Mouse (Mus musculus) midbrain, embryonic 16.5 days (tissue): ENCODE measurements at regions not wholly inside any gene's neighbourhood (a gene's known extent, or its start where the extent isn't known, plus 50 kb on each side); places are given as distances from the start of the nearest gene placed in this dataset.

Experiments
- ATAC-seq: fragments of 200-750 bp; cut with Nextera tagmentation; 2 replicates; pipeline ENCODE4 v1.8.0; 2017; ENCODE audit warnings: moderate TSS enrichment
- H3K27ac ChIP-seq: fragments of 300-500 bp; sonication (generic); 2 replicates; pipeline ENCODE4 v1.5.1; 2014; ENCODE audit warnings: mild to moderate bottlenecking, low read length, mixed read lengths
- H3K27me3 ChIP-seq: fragments of 300-500 bp; sonication (generic); 2 replicates; pipeline ENCODE4 v1.6.1; 2014; ENCODE audit warnings: low read depth, low read length, mixed read lengths; ENCODE audit not compliant: control insufficient read depth, insufficient read depth
- H3K36me3 ChIP-seq: fragments of 300-500 bp; sonication (generic); 2 replicates; pipeline ENCODE4 v1.6.1; 2014; ENCODE audit warnings: mild to moderate bottlenecking, low read length, moderate library complexity, mixed read lengths; ENCODE audit not compliant: control insufficient read depth, insufficient read depth
- H3K4me1 ChIP-seq: fragments of 300-500 bp; sonication (generic); 2 replicates; pipeline ENCODE4 v1.6.1; 2014; ENCODE audit warnings: mild to moderate bottlenecking, low read length, mixed read lengths; ENCODE audit not compliant: control insufficient read depth, insufficient read depth
- H3K4me2 ChIP-seq: fragments of 300-500 bp; sonication (generic); 2 replicates; pipeline ENCODE4 v1.6.1; 2014; ENCODE audit warnings: mild to moderate bottlenecking, low read length, mixed read lengths
- H3K4me3 ChIP-seq: fragments of 300-500 bp; sonication (generic); 2 replicates; pipeline ENCODE4 v1.5.1; 2014; ENCODE audit warnings: low read depth, mild to moderate bottlenecking, low read length, moderate library complexity, mixed read lengths
- H3K9ac ChIP-seq: fragments of 300-500 bp; sonication (generic); 2 replicates; pipeline ENCODE4 v1.6.1; 2014; ENCODE audit warnings: low read depth, low read length, mixed read lengths
- H3K9me3 ChIP-seq: fragments of 300-500 bp; sonication (generic); replicated peaks from 2 replicates; pipeline ENCODE4 v1.6.1; 2014; ENCODE audit warnings: mild to moderate bottlenecking, low read length, mixed read lengths; ENCODE audit not compliant: control insufficient read depth, poor library complexity, severe bottlenecking
- WGBS: fragments of 180-500 bp; shearing (Covaris S2); extraction: QIAGEN DNeasy Blood & Tissue Kit; methylation state at CpG from one replicate; pipeline ENCODE4 v1.1.7; 2014; 5-methylcytosine and 5-hydroxymethylcytosine counted together

DNA sequence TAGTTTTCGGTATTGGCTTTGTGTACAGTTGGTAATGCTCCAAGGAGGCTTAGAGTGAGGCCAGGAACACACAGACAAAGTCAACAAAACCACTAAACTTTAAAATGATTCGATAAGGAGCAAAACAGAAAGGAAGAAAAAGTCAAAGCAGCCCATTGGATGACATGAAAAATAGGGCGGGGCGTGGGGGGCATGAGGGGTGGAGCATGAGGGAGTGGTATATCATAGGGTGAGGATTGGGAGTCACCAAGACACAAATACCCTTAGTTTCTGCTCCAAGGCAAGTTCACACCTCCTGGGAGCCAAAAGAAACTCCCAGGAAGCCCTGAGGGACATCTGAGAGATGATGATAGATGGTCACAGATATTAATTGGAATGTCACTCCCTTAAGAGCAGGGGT lies 262.2 kb upstream of the Pard3b start:
- H3K4me1 ChIP-seq, result peaks cover 12% of the 10 kb centered on the region
- no peak overlapping the region for H3K9ac ChIP-seq
- H3K4me2 ChIP-seq, result no peak overlapping the region
- 0 out of 2 replicates have a peak, but pooled peaks have one; percentile 14 for ATAC-seq
- H3K27me3 ChIP-seq, result no peaks in the 10 kb centered on the region
- H3K36me3 ChIP-seq, result no peaks in the 10 kb centered on the region
- no peak overlapping the region for H3K27ac ChIP-seq
- no peaks in the 10 kb centered on the region for H3K9me3 ChIP-seq
- 75% methylated on average over 4 of the region's 4 CpGs for WGBS
- no peak overlapping the region for H3K4me3 ChIP-seq

DNA sequence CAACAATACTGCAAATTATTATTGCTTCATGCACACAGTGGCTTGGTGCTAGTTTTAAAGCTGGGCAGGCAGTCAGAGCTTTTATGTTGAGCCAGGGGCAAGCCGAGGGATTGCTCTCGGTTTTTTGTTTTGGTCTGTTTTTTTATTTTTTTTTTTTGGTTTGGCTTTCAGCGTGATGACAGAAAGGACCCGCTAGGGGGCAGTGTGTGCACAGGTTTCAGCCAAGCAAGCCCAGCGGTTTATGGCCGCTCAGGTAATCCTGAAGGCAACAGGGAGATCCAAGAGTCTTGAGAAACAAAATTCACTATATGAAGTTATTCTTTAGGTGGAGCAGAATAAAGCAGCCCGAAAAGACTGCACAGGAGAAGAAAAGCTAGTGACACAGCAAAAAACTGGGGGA lies 261.6 kb upstream of the Pard3b start:
- WGBS, result 1% methylated on average over 7 of the region's 7 CpGs
- Histone ChIP-seq H3K4me1 (peaks cover 12% of the 10 kb centered on the region), H3K4me3 (no peak overlapping the region), H3K27me3 (no peaks in the 10 kb centered on the region), H3K36me3 (no peaks in the 10 kb centered on the region), H3K9me3 (no peaks in the 10 kb centered on the region), H3K9ac (no peak overlapping the region), H3K4me2 (0 out of 2 replicates have a peak overlapping the region, but pooled peaks have one; percentile 23), H3K27ac (no peak overlapping the region)
- ATAC-seq, result 0 out of 2 replicates have a peak, but pooled peaks have one; percentile 49

DNA sequence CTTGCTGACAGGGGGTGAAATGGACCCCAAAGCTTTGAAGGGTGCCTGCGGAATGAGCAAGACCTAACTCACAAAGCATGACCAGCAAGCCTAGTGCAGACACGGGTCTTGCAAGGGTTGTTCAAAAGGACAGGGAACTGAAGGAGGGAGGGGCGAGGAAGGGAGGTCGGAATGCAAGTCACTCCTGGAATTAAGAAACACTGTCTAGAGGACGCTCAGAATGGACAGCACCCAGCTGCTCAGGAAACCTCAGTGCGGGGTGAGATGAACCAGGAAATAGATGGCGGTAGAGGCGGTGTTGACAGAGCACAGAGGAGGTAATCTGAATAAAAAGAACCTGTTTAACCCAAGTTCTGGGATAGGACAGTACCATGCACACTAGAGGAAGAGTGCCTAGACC lies 260.4 kb upstream of the Pard3b start:
- Histone ChIP-seq H3K27ac (no peak overlapping the region), H3K36me3 (no peaks in the 10 kb centered on the region), H3K4me1 (peaks cover 12% of the 10 kb centered on the region), H3K4me3 (no peak overlapping the region), H3K4me2 (no peak overlapping the region), H3K9me3 (no peaks in the 10 kb centered on the region), H3K27me3 (no peaks in the 10 kb centered on the region), H3K9ac (no peak overlapping the region)
- WGBS, result 71% methylated on average over 8 of the region's 8 CpGs
- no peak for ATAC-seq

DNA sequence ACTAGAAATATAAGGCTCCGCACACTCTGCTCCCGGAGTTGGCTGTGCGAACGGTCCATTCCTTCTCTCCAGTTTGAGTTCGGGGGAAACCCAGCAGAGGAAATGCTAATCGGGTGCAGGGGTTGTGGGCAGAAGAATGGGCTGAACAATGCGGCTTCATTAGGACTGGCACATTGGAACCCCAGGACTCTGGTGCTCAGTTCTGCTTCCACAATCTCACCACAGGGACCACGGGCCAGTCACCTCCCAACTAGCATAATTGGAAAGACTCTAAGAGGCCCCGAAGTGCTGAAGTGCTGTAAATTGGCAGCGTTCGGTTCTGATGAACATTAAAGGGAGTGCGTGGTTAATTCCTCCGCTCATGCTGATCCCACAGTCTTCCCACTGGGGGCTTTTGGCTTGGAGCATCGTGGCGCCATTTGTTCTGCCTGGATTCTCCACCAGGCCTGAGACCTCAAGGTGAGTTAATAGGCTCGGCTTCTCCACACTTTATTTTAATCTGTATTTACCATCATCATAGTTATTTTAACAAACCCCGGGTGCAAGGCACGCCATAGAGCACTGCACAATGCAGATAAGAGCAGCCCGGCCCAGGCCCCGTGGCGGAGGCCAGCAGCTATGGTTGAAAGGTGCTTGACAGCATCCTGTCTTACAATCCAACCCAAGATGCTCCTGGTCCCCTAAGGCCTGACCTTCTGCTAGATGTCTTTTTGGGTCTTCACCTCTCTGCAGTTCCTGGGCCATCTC lies 258.7 kb upstream of the Pard3b start:
- Histone ChIP-seq H3K27ac (no peak overlapping the region), H3K9me3 (no peaks in the 10 kb centered on the region), H3K4me1 (peaks cover 12% of the 10 kb centered on the region), H3K36me3 (no peaks in the 10 kb centered on the region), H3K4me3 (no peak overlapping the region), H3K27me3 (no peaks in the 10 kb centered on the region), H3K9ac (no peak overlapping the region), H3K4me2 (no peak overlapping the region)
- ATAC-seq, result peak; percentile 32; the same call in 1 of the 2 replicates
- 43% methylated on average over 21 of the region's 21 CpGs for WGBS

DNA sequence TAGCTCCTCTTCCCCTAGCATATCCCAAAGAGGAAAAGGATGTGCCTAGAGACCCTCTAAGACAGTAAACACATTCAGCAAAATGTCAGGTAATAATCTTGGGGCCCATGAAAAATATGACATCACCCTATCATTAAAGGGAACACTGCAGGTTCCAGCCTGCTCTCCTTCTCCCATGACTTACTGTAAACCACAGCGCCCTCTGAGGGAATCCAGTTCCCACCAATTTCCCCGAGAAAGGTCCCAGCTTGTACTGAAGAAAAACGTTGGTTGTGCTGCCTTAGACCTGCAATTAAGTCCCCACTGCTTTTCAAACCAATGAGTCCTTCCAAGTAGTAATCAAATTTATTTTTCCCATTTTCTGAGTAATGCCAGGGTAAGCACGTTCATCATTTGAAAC lies 251.0 kb upstream of the Pard3b start:
- Histone ChIP-seq H3K27ac (no peak overlapping the region), H3K27me3 (no peaks in the 10 kb centered on the region), H3K4me3 (no peak overlapping the region), H3K9ac (no peak overlapping the region), H3K4me2 (no peak overlapping the region), H3K4me1 (no peaks in the 10 kb centered on the region), H3K36me3 (no peaks in the 10 kb centered on the region), H3K9me3 (no peaks in the 10 kb centered on the region)
- 62% methylated on average over 4 of the region's 4 CpGs for WGBS
- no peak for ATAC-seq

DNA sequence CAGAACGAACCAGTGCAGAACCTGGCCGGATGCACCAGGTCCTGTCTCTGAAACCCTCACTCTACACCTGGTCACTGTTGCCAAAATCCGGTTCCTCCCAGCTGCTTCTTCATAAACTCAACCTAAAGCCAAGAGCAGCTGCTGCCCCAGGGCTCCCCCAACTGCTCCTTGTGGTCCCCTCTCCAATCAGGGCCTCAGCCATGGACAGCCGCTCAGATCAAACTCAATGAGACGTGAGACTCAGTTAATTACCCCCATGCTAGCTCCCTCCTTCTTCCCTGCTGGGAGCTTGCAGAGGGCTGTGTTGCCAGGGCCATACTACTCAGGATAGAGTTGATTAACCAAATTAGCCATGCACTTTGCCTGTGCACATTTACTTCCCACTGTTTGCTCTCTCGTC lies 240.8 kb upstream of the Pard3b start:
- Histone ChIP-seq H3K4me2 (no peak overlapping the region), H3K27ac (no peak overlapping the region), H3K4me3 (no peak overlapping the region), H3K36me3 (no peaks in the 10 kb centered on the region), H3K9ac (no peak overlapping the region), H3K27me3 (no peaks in the 10 kb centered on the region), H3K9me3 (no peaks in the 10 kb centered on the region), H3K4me1 (no peaks in the 10 kb centered on the region)
- ATAC-seq, result no peak
- WGBS, result 45% methylated on average over 6 of the region's 6 CpGs

DNA sequence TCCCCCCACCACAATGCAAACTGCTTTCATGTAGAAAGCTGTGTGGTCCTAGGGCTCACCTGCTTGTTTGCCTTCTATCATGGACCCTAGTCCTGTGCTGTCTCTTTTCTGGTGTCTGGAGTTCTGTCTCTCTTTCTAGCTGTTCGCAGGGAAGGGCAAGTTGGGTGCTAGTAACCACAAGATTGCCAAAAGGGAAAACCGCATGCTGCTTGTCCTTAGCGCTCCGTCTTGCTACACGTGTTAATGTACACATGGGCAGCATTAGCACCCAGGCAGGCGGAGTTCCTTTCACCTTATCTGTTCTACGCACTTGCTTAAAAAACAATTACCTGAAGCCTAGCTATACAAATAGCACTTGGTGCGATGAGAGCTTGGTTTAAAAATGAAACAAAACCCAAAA lies 236.3 kb upstream of the Pard3b start:
- Histone ChIP-seq H3K27ac (no peak overlapping the region), H3K4me3 (no peak overlapping the region), H3K9me3 (no peaks in the 10 kb centered on the region), H3K4me1 (no peaks in the 10 kb centered on the region), H3K27me3 (no peaks in the 10 kb centered on the region), H3K9ac (no peak overlapping the region), H3K36me3 (no peaks in the 10 kb centered on the region), H3K4me2 (no peak overlapping the region)
- 67% methylated on average over 8 of the region's 8 CpGs for WGBS
- ATAC-seq, result no peak

DNA sequence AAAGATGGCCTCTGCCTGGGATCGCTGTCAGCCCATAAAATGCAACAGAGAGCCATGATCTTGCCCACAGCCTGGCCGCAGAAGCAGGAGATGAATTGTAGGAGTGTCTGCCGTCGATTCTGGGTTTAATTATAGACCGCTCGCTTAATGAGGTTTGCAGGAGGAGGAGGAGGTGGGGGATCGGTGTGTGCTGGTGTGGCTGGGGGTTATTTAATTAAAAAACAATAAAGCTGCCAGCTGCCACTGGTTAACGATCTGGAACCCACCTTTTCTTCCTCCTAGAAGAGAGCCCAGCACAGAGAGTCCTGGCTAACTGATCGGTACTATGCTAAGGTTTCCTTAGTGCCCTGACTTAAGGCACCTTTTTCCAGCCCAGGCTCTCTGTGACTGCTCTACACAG lies 231.4 kb upstream of the Pard3b start:
- ATAC-seq, result no peak

DNA sequence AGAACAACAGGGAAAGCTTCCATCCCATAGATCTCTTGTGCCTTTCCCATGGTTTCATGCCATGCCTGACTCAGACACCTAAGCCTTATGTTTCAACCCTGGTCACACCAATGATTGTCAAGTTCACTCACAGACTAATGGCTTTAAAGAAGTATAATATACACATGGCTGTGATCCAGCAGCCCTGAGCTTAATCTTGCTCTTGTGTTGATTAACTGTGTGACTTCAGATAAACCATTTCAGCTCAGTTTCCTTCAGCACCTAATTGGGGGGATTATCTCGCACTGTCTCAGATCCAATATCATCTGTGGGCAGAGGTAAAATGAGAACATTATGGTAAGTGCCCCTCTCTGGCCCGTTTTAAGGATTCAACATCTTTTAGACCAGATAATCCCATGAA lies 223.9 kb upstream of the Pard3b start:
- WGBS, result 43% methylated on average over 2 of the region's 2 CpGs
- Histone ChIP-seq H3K27me3 (no peaks in the 10 kb centered on the region), H3K4me1 (peaks cover 17% of the 10 kb centered on the region), H3K4me2 (no peak overlapping the region), H3K9me3 (no peaks in the 10 kb centered on the region), H3K9ac (no peak overlapping the region), H3K4me3 (no peak overlapping the region), H3K27ac (no peak overlapping the region), H3K36me3 (no peaks in the 10 kb centered on the region)
- ATAC-seq, result no peak

More for the DNA sequence above, 231.4 kb upstream of the Pard3b start:
- Histone ChIP-seq H3K27ac (no peak overlapping the region), H3K36me3 (no peaks in the 10 kb centered on the region), H3K9me3 (no peaks in the 10 kb centered on the region), H3K4me3 (no peak overlapping the region), H3K27me3 (no peaks in the 10 kb centered on the region), H3K4me2 (no peak overlapping the region), H3K4me1 (no peaks in the 10 kb centered on the region), H3K9ac (no peak overlapping the region)
- WGBS, result 41% methylated on average over 9 of the region's 9 CpGs
